Mouse (Mus musculus) MN1 (cell line): Measurements from ENCODE around the gene Rab6b.

Source experiments
- DNase-seq: peaks from one replicate; pipeline ENCODE4 v3.0.0-alpha.2; 2016; ENCODE audit warnings: low spot score

The Rab6b gene

DNA sequence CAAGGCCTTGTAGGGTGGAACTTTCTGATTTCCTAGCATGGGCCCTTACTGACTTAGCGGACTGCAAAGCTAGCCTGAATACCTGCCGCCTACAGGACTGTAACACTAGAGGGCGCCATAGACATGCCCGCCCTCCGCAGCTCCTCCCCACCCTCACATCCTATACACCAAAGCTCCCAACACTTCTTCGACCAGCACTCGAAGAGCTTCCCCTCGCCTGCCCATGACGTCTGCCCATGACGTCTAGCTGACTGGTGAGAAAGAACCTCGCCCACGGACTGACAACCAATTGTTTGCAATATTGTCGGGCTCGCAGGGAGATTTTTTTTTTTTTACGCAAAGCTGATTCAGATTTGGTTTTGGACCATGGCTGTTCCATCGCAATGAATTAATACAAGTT is 96.3 kb downstream of the Rab6b start:
- peak; percentile 34 for DNase-seq

DNA sequence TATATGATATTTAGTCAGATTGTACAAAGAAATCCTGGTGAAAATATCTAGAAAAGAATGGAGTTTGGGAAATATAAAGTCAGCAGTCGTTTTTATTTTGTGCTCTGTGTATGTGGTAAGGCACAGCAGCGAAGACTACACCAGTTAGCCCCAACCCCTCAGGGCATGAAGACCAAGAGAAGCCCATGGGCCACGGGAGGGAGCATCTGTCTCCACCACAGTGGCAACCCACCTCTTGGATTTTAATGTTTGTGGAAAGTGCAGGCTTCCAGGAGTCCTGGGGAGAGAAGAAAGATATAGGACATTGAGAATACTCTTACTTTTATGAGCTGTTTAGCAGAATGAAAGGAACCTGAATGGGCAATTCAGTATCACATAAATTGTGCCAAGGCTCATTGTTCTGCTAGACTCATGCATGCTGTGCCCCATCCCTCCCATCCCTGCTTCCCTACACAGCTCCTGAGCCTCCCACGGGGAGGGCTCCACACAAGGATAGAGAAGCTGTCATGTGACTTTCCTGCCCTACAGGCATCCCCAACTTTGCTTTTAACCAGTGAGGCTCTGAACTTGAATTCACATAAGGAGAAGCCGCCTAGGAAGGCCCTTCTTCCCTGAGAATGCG is 97.3 kb downstream of the Rab6b start:
- no peak for DNase-seq

DNA sequence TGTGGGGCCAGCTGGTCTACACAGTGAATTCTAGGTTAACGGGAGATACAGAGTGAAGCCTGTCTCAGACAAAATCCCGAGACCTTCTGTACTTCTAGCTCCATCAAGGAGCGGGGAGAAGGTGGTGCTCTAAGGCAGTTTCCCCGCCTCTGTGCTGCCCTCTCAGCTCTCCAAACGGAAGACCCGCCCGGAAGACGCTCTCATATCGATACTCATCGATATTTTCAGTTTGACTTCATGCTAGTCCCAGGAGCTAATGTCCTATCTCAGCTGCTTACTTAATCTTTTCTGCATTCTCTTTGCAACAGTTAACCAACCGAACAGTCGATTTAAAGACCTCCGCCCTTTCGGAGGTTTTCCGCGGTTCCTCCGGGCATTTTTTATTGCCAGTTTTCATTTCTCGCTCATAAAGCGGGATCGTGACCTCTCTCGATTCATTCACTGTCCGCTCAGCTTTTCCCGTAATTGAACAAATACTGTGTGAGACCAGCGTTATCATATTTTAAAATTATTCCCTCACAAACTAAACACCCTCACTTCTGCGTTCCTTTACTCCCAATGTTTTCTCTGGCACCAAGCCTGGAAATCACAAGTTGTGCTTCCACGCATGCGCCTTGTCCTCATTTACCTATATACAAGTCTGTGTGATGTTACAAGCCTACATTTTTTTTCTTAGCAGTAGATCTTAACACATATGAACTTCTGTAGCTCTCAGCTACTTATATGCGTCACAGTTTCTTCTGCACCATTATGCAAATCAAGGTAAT is 101.2 kb downstream of the Rab6b start:
- DNase-seq: no peak

DNA sequence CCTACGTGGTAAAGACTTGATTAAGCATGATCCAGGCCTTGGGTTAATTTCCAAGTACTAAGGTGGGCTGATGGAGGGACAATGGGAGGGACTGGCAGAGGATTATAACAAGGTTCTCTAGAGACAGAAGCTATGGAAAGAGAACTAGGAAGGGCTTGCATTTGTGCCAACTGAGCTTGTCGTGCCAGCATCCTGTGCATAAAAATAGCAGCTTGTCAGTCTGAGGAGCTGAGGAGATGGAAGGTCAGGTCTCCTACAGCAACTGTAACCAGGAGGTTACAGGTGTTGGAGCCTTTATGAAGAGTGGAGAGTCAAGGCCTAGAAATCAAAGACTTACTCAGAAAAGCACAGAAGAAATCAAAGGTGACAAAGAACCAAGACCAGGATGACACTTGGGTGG is 102.0 kb downstream of the Rab6b start:
- DNase-seq: no peak

DNA sequence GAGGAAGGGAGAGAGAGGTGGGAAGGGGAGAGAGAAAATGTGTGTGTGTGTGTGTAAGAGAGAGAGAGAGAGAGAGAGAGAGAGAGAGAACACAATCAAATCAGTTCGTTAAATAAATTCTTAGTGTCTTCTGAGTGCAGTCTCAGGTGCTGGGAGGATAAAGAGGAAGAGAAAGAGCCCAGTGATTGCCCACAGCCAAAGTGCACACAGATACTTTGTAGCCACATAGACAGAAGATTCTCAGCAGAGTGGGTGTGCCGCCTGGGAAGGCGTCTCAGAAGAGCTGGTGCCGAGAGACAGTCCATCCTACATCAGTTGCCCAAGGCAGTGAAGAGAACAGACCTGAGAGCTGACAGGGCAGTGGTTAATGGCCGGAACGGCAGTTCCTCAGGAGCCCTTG is 102.7 kb downstream of the Rab6b start:
- DNase-seq: no peak

DNA sequence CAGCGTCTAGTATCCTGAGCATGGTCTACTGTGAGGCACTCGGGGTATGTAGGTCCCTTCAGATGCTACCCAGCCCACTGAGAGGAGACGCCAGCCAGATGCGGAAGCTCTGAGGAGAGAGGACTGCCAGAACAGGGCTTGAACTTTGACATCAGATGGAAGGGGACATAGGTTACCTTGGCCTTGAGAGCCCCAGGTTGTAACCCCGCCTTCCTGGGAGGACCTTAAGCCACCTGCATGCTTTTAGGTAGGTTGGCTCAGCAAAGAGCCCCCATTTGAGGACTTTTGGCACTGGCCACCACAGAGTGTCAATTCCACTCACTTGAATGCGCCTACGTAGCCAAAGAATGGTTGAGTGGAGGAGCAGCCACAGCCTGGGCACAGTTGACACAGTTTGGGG is 113.1 kb downstream of the Rab6b start:
- DNase-seq: no peak

DNA sequence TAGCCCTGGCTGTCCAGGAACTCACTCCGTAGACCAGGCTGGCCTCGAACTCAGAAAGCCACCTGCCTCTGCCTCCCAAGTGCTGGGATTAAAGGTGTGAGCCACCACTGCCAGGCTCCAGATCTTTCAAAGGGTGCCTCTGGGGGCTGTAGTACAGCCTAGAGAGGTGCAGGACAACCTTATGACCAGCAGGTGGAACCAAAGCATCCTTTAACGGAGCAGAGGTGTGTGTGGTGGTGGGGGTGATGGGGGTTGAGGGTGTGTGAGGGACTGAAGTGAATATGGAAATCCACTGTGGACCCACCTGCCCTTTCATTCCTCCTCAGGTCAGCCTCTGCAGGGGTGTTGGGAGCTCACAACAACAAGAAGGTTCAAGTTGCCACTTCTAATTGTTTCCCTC is 113.9 kb downstream of the Rab6b start:
- no peak for DNase-seq

DNA sequence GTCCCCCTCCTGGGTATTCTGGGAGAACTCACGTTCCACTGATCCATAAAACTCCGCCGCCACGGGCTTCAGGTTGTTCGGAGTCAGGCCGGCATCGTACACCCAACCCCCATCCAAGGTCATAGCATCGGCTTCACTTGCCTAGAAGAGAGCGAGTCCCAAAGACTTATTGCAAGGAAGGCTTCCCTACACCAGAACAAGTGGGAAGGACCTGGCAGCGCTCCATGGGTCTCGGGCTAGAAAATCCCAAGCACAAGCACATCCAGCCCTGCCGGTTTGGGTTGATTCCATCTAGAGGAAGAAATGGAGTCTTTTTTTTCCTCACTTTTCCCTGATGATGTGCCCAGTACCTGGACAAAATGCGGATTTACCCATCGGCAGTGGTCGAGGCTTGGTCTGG is 115.2 kb downstream of the Rab6b start:
- DNase-seq: no peak

DNA sequence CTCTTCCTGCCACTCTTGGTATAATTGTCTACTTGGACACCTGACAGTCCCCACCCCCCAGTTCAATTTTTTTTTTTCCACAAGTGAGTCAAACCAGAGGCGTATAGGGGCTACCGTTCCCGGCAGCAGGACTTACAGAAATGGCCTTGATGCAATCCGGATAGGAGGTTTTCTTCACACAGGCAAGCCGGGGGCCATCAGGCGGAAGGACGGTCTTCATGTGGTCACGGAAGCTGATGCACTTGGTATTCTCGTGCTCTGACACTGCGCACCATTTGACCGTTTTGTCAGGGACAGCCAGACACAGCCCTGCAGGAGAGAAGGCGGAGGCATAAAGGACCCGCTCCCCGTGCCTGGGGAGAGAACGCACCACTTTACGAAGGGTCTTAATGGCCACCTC is 116.2 kb downstream of the Rab6b start:
- no peak for DNase-seq

DNA sequence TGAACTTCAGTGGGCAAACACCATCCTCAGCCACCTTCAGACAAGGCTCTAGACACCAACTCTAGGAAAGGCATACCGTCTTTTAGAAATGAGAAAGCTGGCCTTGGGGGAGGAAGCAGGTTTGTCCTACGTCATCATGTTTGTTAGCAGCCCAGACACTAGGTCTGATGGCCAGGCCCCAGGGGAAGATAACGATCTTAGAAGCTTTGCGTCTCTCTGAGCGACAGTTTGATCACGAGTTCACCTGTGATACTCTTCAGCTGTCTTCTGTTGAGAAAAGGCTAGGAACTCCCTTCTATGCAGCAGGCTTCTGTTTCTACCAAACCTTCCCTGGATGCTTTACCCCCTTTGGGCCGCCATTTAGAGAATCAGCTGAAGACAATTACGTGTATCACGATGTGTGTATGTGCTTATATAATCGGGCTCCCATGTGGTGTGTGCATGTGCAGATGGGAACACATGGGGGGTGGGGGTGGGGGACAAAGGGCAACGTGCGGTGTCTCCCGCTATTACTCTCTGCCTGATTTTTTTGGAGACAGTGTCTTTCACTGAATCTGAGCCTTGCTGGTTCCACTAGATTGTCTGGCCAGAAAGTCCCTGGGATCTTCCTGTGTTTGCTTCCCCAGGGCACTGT is 116.9 kb downstream of the Rab6b start:
- no peak for DNase-seq

DNA sequence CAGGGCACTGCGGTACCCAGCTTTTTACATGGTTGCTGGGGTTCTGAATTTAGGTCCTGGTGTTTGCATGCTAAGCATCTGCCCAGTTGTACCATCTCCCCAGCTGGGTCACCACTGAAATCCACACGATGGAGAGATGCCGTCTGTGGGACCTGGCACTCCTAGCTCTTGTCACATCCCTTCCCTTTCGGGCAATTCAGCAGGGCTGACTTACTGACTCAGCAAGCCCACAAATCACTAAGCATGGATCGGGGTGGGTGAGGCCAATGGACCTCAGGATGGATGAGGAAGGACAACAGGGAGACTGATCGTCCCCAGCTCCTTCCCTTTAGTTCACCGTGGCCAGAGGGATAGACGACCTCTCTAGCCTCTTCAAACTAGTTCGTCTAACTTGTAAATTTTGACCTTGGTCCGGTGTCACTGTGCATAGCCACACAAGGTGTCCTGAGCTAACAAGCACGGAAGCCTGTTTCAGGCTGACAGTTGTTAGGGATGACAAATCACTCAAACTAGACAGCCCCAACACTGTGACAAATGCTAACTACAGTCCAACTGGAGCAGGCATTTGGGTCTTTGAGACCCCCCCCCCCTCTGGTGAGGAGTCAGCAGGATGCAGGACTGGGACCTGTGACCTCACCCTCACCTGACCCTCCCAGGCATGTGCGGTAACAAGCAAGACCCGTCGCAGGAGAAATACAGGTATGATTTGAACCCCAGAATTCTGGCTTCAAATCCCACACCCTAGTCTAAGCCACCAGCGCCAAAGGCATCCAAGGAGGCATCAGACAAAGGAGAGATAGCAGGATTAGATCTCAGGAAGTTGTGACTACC is 117.7 kb downstream of the Rab6b start:
- DNase-seq: no peak

DNA sequence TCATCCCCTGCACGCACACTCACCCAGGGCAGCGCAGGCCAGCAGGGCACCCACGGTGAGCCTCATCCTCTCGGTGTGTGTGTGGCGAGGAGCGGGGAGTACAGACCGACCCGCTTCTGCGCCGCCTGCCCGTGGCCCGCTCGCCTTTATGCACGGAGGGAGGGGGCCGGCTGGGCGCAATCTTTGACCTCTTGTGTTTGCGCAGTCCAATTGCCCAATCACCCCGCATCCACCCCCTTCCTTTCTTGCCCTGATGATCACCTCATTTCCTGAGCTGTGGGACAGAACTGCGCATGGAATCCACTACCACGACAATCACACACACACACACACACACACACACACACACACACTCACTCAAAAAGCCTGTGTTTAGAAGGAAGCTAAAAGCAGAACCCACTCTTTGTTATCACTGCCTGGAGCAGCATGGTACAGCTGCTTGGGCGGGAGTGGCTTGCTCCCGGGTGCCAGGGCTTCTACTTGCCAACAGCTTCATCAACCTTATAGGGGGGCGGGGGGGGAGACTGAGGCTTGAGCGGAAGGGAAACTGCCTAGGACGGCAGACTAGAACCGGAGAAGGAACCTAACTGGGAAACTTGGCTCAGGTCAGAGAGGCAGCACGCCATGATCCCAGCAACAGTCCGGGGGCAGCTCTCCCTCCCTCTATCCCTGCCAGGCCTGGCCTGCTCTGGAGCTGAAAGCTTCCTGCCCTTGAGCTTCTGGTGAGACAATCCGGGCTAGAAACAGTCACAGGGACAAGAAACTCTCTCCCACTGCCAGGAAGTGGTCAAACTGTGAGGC is 118.8 kb downstream of the Rab6b start, which contains the start of the genes Gm20425 and Trf:
Gene Gm20425 (minus strand): TSS at position 157 of the 801 bp plus-strand sequence.
Gene Trf (minus strand): TSS at position 294 of the 801 bp plus-strand sequence.
- DNase-seq: no peak

DNA sequence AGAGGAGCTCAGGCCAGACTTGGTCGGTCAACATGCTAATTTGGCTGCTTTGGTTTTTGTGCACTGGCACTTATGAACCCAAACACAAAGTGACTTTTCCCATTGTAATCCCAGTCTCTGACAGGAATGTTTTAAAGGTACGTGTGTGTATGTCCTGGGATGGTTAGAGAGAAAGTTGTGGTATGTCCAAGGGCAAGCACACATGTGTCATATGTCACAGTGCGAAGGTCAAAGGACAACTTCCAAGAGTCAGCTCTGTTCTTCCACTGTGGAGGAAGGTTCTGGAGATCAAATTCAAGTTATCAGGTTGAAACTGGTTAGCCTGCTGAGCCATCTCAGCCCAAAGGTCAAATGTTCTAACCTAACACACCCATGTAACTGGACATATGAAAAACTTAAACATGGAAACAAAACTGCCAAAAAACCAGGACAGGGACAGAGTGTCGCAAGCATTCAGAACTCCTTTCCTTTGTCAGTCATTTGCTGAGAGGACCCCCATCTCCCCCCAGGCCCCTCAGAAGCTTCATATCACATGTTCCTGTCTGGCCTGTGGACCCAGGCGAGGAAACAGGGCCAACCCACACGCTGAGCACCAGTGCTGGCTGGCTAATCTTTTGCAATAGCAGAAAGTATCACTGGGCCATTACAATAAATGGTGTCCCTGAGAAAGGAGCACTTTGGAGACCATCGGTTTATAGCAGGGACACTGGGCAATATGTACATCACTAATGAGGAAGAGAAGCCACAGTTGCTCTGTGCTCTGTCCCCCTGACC is 120.8 kb downstream of the Rab6b start:
- DNase-seq: no peak

DNA sequence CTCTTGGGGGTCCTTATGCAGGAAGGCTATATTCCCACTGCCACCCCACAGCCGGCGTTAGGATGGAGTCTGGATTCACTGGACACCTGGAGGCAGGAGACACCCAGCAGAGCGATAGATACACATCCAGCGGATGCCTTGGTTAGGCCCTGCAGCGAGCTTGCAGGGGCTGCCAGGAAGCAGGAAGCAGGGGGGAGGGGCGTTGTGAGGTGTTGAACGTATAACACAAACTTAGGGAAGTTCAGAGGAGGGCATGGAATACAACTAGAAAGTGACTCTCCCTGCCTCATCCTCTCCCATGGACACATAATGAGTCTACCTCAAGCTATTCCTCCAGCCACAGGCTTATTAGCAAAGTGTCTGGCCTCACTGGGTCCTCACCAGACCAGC is 121.4 kb downstream of the Rab6b start:
- no peak for DNase-seq

DNA sequence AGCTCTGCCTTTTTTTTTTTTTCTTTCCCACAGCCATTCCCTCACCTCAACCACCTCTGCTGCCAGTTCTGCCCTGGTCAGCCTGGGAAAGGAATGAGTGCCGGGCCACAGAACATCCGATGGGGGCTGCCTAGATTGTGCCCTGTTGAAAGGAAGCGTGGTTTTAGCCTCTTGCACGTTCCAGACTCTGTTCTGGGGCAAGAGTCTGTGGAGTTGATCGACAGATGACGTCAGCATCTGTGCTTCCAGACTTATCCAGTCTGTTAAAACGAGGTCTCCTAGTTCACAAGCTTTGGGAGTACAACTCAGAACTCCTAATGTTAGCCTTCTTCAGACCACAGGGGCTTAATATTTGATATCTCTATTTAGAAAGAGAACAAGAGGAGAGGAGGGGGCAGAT is 122.5 kb downstream of the Rab6b start:
- DNase-seq: no peak

DNA sequence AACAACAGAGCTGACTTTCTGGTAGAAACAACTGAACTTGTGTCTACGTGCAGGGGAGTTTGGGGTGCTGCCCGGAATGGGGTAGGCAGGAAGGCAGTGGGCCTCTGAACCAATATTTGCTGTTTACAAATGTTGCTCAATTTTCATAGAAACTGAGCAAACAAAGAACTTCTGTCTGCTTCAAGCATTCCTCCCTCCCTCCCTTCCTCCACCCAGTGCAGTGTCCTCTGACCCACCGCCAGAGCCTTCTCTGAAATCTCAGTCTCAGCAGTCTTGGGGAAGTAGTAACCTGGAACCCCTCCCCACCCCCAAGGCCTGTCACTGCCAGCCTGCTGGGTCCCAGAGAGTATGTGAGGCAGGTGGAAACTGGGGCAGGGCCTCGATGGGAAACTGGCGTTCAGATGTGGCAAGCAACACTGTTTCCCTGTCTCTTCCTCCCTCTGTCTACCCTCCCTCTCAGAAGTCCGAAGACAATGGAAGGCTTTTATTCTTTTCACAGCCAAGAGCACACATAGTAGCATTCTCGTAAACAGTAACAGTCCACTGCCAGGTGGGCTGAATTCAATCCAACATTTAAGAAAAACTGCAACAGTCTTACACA is 123.1 kb downstream of the Rab6b start:
- DNase-seq: no peak
